Mouse (Mus musculus) stomach, embryonic 16.5 days (tissue): ENCODE data around the gene Glis3. TPM values are rescaled to one million over a fixed set of nuclear protein-coding genes. Genes with fewer than 3 reads are reported as not detected.

Experiments
- ATAC-seq: fragments of 200-750 bp; cut with Nextera tagmentation; 2 replicates; pipeline ENCODE4 v1.8.0; 2017; ENCODE audit warnings: moderate number of reproducible peaks, moderate TSS enrichment; ENCODE audit not compliant: insufficient read depth, low FRiP score
- H3K27ac ChIP-seq: fragments of 300-500 bp; sonication (generic); 2 replicates; pipeline ENCODE4 v1.5.1; 2014; ENCODE audit warnings: low read length
- H3K27me3 ChIP-seq: fragments of 300-500 bp; sonication (generic); 2 replicates; pipeline ENCODE4 v1.6.1; 2014; ENCODE audit warnings: low read length, control low read depth, mixed read lengths; ENCODE audit not compliant: control insufficient read depth, insufficient read depth
- H3K36me3 ChIP-seq: fragments of 300-500 bp; sonication (generic); 2 replicates; pipeline ENCODE4 v1.6.1; 2014; ENCODE audit warnings: low read length; ENCODE audit not compliant: control insufficient read depth, insufficient read depth
- H3K4me1 ChIP-seq: fragments of 300-500 bp; sonication (generic); 2 replicates; pipeline ENCODE4 v1.6.1; 2014; ENCODE audit warnings: low read length, control low read depth, mixed read lengths; ENCODE audit not compliant: control insufficient read depth, insufficient read depth
- H3K4me2 ChIP-seq: fragments of 300-500 bp; sonication (generic); 2 replicates; pipeline ENCODE4 v1.6.1; 2014; ENCODE audit warnings: low read depth, low read length, mixed read lengths
- H3K4me3 ChIP-seq: fragments of 300-500 bp; sonication (generic); replicated peaks from 2 replicates; pipeline ENCODE4 v1.5.1; 2014; ENCODE audit warnings: mild to moderate bottlenecking, low read length
- H3K9ac ChIP-seq: fragments of 300-500 bp; sonication (generic); 2 replicates; pipeline ENCODE4 v1.6.1; 2014; ENCODE audit warnings: low read length
- H3K9me3 ChIP-seq: fragments of 300-500 bp; sonication (generic); replicated peaks from 2 replicates; pipeline ENCODE4 v1.6.1; 2016; ENCODE audit warnings: low read length, control low read depth; ENCODE audit not compliant: control insufficient read depth
- WGBS: fragments of 180-500 bp; shearing (Covaris S2); extraction: QIAGEN DNeasy Blood & Tissue Kit; methylation state at CpG from one replicate; pipeline ENCODE4 v1.1.7; 2014; 5-methylcytosine and 5-hydroxymethylcytosine counted together
- polyA plus RNA-seq: library from polyadenylated mRNA; unstranded; fragments of >200 nt; fragmentation: Nextera tagmentation; extraction: Ambion mirVana; gene quantifications from 2 replicates; pipeline ENCODE4 v1.2.1, GENCODE M21; 2015

Gene Glis3
- polyA plus RNA-seq, 1 experiment from 2014 or later: 2.4 TPM

DNA sequence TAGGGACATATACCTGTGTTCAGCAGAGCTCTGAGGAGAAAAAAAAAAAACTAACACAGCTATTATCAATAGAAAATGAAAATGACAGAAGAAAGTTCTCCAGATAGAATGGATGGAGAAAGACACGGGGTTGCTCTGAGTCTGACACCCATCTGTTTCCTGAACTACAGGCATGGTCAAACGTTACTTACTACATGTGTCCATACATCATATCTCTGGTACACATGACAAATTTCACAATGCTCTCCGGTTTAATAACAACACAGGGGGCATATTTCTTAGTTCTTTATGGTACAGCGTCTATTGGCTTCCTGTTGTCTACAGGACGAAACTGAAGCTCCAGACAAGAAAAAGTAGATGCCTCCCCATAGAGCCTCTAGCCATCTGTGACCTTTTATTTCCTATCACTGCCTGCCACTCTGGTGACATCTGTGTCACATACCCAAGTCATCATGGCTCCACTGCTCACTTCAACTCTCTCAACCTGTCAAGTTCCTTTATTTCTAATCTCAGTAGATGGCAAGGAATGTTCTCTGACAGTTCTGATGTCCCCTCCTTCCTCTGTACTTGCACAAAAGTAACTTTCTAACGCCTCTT, 251.6 kb downstream of the Glis3 start:
- Histone ChIP-seq H3K36me3 (no peaks in the 10 kb centered on the region), H3K9me3 (no peaks in the 10 kb centered on the region), H3K27ac (no peak overlapping the region), H3K4me1 (no peaks in the 10 kb centered on the region), H3K4me3 (no peak overlapping the region), H3K9ac (no peak overlapping the region), H3K4me2 (no peak overlapping the region), H3K27me3 (no peaks in the 10 kb centered on the region)
- ATAC-seq: no peak
- 71% methylated on average over 6 of the region's 6 CpGs for WGBS

- no peak for ATAC-seq
- Histone ChIP-seq H3K9ac (no peak overlapping the region), H3K27ac (no peak overlapping the region), H3K4me1 (no peaks in the 10 kb centered on the region), H3K4me2 (no peak overlapping the region), H3K27me3 (no peaks in the 10 kb centered on the region), H3K4me3 (no peak overlapping the region), H3K36me3 (no peaks in the 10 kb centered on the region), H3K9me3 (no peaks in the 10 kb centered on the region)
- WGBS: 82% methylated on average over 5 of the region's 5 CpGs
Observed at GRCm38 (mm10) chr19:28424180-28424579, 255.7 kb downstream of the Glis3 start.

DNA sequence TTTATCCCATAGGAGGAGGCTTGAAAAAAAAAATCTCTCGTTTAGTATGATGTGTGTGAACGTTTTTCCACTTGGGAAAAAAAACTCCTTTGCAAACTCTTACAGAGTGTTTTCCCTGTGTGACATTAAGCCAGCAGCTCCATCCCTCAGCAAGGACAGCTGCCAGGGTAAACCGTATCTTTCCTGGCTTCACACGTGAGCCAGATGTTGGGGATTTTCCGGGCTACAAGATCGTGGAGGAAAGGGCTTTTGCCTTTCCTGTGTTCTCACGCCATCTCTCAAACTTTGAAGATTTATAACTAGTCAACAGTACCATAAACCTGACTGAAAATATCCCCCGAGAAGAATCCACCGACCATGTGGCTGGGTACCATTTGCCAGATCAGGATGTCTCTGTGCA, 256.9 kb downstream of the Glis3 start:
- H3K27ac ChIP-seq: no peak overlapping the region
- no peaks in the 10 kb centered on the region for H3K36me3 ChIP-seq
- 38% methylated on average over 9 of the region's 9 CpGs for WGBS
- no peak overlapping the region for H3K9ac ChIP-seq
- no peaks in the 10 kb centered on the region for H3K9me3 ChIP-seq
- no peaks in the 10 kb centered on the region for H3K27me3 ChIP-seq
- H3K4me3 ChIP-seq: no peak overlapping the region
- no peak overlapping the region for H3K4me2 ChIP-seq
- H3K4me1 ChIP-seq: no peaks in the 10 kb centered on the region
- no peak for ATAC-seq

- H3K36me3 ChIP-seq: no peaks in the 10 kb centered on the region
- H3K9me3 ChIP-seq: 0 out of 2 replicates have a peak, but pooled peaks cover 3% of the 10 kb centered on the region
- H3K4me3 ChIP-seq: no peak overlapping the region
- no peak overlapping the region for H3K4me2 ChIP-seq
- no peaks in the 10 kb centered on the region for H3K27me3 ChIP-seq
- no peak overlapping the region for H3K27ac ChIP-seq
- no peak overlapping the region for H3K9ac ChIP-seq
- WGBS: 79% methylated on average over 5 of the region's 5 CpGs
- no peaks in the 10 kb centered on the region for H3K4me1 ChIP-seq
- no peak for ATAC-seq
Observed at GRCm38 (mm10) chr19:28416069-28416468, 263.8 kb downstream of the Glis3 start.

DNA sequence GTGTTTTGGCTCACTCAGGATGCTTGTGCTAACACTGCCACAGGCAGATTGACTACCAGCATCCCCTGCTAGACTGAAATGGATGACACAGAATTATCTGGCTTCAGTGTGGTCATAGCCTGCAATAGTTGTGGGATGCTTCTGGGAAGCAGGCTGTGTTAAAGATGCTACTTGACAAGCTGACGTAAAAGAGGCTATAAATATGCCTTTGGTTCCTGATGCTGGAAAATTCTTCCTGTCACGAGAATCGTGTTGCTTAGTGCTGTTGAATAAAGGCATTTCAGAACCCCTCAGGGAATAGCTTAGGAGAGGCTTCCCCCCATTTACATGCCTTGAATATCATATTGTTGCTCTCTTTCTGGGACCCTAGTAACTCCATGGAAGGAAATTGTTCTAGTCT, 271.1 kb downstream of the Glis3 start:
- H3K4me1 ChIP-seq: no peaks in the 10 kb centered on the region
- H3K27me3 ChIP-seq: no peaks in the 10 kb centered on the region
- 56% methylated on average over 3 of the region's 3 CpGs for whole genome bisulfite sequencing
- no peak overlapping the region for H3K27ac ChIP-seq
- no peak for ATAC-seq
- no peak overlapping the region for H3K4me2 ChIP-seq
- 0 out of 2 replicates have a peak, but pooled peaks cover 3% of the 10 kb centered on the region for H3K9me3 ChIP-seq
- H3K36me3 ChIP-seq: no peaks in the 10 kb centered on the region
- H3K4me3 ChIP-seq: no peak overlapping the region
- H3K9ac ChIP-seq: no peak overlapping the region

DNA sequence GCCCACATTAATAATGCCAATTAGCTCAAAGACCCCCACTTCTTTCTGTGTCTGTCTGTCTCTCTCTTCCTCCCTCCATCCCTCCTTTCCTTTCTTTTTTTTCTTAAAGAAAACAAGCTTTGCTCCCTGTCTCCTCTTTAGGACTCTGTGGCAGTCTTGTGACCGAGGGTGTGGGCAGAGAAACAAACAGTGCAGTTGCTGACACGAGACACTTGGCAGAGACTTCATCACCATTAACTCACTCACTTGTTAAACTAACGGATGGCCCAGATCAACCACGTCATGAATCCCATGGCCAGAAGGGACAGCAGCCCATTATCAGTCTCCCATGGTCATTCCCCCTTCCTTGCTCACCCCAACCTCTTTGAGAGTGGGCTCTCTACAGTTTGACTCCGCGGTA, 276.9 kb downstream of the Glis3 start:
- Histone ChIP-seq H3K27ac (no peak overlapping the region), H3K36me3 (no peaks in the 10 kb centered on the region), H3K4me3 (no peak overlapping the region), H3K9me3 (no peaks in the 10 kb centered on the region), H3K4me1 (no peaks in the 10 kb centered on the region), H3K27me3 (no peaks in the 10 kb centered on the region), H3K9ac (no peak overlapping the region), H3K4me2 (no peak overlapping the region)
- ATAC-seq: no peak
- 57% methylated on average over 6 of the region's 6 CpGs for WGBS

DNA sequence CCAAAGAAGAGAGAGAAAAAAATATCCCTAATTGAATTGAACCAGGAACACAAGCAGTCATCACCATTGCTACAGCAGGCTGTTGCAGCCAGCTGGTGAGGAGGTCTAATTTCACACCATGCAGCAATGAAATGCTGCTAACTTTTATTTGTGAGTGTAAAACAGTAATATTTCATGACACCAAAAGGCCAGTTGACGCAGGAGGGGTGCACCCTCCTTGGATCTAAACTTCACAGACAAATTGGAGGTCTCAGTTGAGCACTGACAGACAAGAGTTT, 284.4 kb downstream of the Glis3 start:
- H3K9ac ChIP-seq: no peak overlapping the region
- WGBS: 65% methylated on average over 1 of the region's 1 CpGs

GRCm38 (mm10) chr19:28394826-28395583, 284.9 kb downstream of the Glis3 start:
- no peak overlapping the region for H3K4me3 ChIP-seq
- H3K4me2 ChIP-seq: no peak overlapping the region
- H3K27ac ChIP-seq: no peak overlapping the region
- no peaks in the 10 kb centered on the region for H3K27me3 ChIP-seq
- no peak for ATAC-seq
- H3K9ac ChIP-seq: no peak overlapping the region
- WGBS: 40% methylated on average over 12 of the region's 12 CpGs
- H3K9me3 ChIP-seq: no peaks in the 10 kb centered on the region
- H3K36me3 ChIP-seq: no peaks in the 10 kb centered on the region
- H3K4me1 ChIP-seq: 0 out of 2 replicates have a peak, but pooled peaks cover 4% of the 10 kb centered on the region

More for the DNA sequence above, 284.4 kb downstream of the Glis3 start:
- Histone ChIP-seq H3K9me3 (no peaks in the 10 kb centered on the region), H3K27ac (no peak overlapping the region), H3K27me3 (no peaks in the 10 kb centered on the region), H3K4me3 (no peak overlapping the region), H3K4me1 (0 out of 2 replicates have a peak, but pooled peaks cover 4% of the 10 kb centered on the region), H3K36me3 (no peaks in the 10 kb centered on the region), H3K4me2 (no peak overlapping the region)
- no peak for ATAC-seq

- no peak overlapping the region for H3K4me3 ChIP-seq
- no peak for ATAC-seq
- 54% methylated on average over 7 of the region's 7 CpGs for WGBS
Observed at GRCm38 (mm10) chr19:28393766-28394165, 286.1 kb downstream of the Glis3 start.

More at GRCm38 (mm10) chr19:28393766-28394165, 286.1 kb downstream of the Glis3 start:
- peak overlapping the region; percentile 11; the same call in 1 of the 2 replicates for H3K4me2 ChIP-seq
- H3K27ac ChIP-seq: no peak overlapping the region
- H3K9ac ChIP-seq: no peak overlapping the region
- no peaks in the 10 kb centered on the region for H3K27me3 ChIP-seq
- no peaks in the 10 kb centered on the region for H3K9me3 ChIP-seq
- no peaks in the 10 kb centered on the region for H3K36me3 ChIP-seq
- H3K4me1 ChIP-seq: 0 out of 2 replicates have a peak, but pooled peaks cover 4% of the 10 kb centered on the region
